In genomic region chr3:123322147-123322546, GRCm38 (mm10) we compare ENCODE assay signal across 9 mouse cellular contexts. TPM values are rescaled to one million over a fixed set of nuclear protein-coding genes. Genes with fewer than 3 reads are reported as not detected.
A peak's percentile ranks its signal among the peaks of the same experiment; 100 is the strongest.
DNase-seq lines count a peak whose midpoint lies in the region; ATAC-seq and TF ChIP-seq lines count a peak whose summit lies in the region.
"Had no signal": no experiment of that assay in that cellular context is flagged by ENCODE, and none has a peak within 500 bp of the region (broad histone marks: within the 10 kb centered on the region; RNA-seq: fewer than 3 reads in every experiment).

No protein-coding gene starts in this region.

- H3K27me3 ChIP-seq in CH12.LX (replicated peaks), result no peaks in the 10 kb centered on the region
- H3K27me3 ChIP-seq in midbrain, embryonic 12.5 days, result no peaks in the 10 kb centered on the region
- H3K27me3 ChIP-seq: embryonic facial prominence, embryonic 15.5 days had no signal

- H3K4me1 ChIP-seq in CH12.LX (ENCODE audit: control insufficient read depth in 1 of 2, insufficient read depth in 2 of 2), result peaks cover 3 to 19% of the 10 kb centered on the region in 2 experiments; a peak in 3 of 4 replicates
- H3K4me1 ChIP-seq in midbrain, embryonic 12.5 days, result no peaks in the 10 kb centered on the region
- H3K4me1 ChIP-seq: embryonic facial prominence, embryonic 15.5 days had no signal

- peak; percentile 90 for TF ChIP-seq RAD21 in CH12.LX (IDR thresholded peaks at IDR 0.05; ENCODE audit: low read depth, low read length)

- H3K4me2 ChIP-seq in CH12.LX (ENCODE audit: insufficient read depth, low read depth, poor library complexity, severe bottlenecking), result no peak overlapping the region
- H3K4me2 ChIP-seq in midbrain, embryonic 12.5 days (replicated peaks), result no peak overlapping the region
- H3K4me2 ChIP-seq: embryonic facial prominence, embryonic 15.5 days had no signal

- dilution Hi-C loops in CH12.LX (cut with MboI; ENCODE audit: extremely low pct_ligation_motif_present, extremely low pct_unique_long_range_greater_than_20kb, low sequenced_read_pairs), result no loop called here

- H3K9me3 ChIP-seq in CH12.LX (replicated peaks; ENCODE audit: low read length), result no peaks in the 10 kb centered on the region
- no peaks in the 10 kb centered on the region for H3K9me3 ChIP-seq in midbrain, embryonic 12.5 days
- H3K9me3 ChIP-seq: embryonic facial prominence, embryonic 15.5 days had no signal

- ATAC-seq in midbrain, embryonic 12.5 days (ENCODE audit: low FRiP score, low read depth), result peak; percentile 52; the same call in 1 of the 2 replicates

- 22% methylated on average over 1 of the region's 1 CpGs for WGBS in midbrain, embryonic 12.5 days

- H3K9ac ChIP-seq in CH12.LX (ENCODE audit: insufficient read depth, low read depth), result no peak overlapping the region
- no peak overlapping the region for H3K9ac ChIP-seq in midbrain, embryonic 12.5 days (replicated peaks)
- H3K9ac ChIP-seq: embryonic facial prominence, embryonic 15.5 days had no signal

- H3K27ac ChIP-seq in CH12.LX (ENCODE audit: insufficient read depth, low read depth), result no peak overlapping the region
- no peak overlapping the region for H3K27ac ChIP-seq in midbrain, embryonic 12.5 days (replicated peaks)
- H3K27ac ChIP-seq: embryonic facial prominence, embryonic 15.5 days had no signal

- TF ChIP-seq POLR2A in CH12.LX (IDR thresholded peaks at IDR 0.05; ENCODE audit: low read depth, low read length), result no peak

- peak; percentile 37 for DNase-seq in layer of hippocampus, adult 11-12 months (ENCODE audit: low spot score)
- DNase-seq in layer of hippocampus, postnatal 10 days (ENCODE audit: low spot score in 2 of 2), result no peak
- peak; percentile 53 for DNase-seq in CH12.LX (ENCODE audit: extremely low read depth)
- peak; percentile 63 for DNase-seq in ZHBTc4 (ENCODE audit: low read depth, low spot score)
- peak; percentile 49 to 71 for DNase-seq in heart, adult 9 months (ENCODE audit: low spot score in 2 of 2)
- DNase-seq in ovary, postnatal 10 days (ENCODE audit: low spot score), result no peak
- no peak for DNase-seq in right cerebral cortex, postnatal 14 days

- in situ Hi-C loops in CH12.LX (cut with MboI; ENCODE audit: low pct_ligation_motif_present, low pct_unique_long_range_greater_than_20kb, low sequenced_read_pairs), result loop anchor here (5.0 to 10.0 kb wide), 2 partner anchors 87 to 150 kb away; partner anchors contain the start of gene Synpo2

- H3K4me3 ChIP-seq in CH12.LX (replicated peaks in 1 of 3; ENCODE audit: low read depth in 2 of 3, low read length in 2 of 3, poor library complexity in 1 of 3), result no peak overlapping the region
- H3K4me3 ChIP-seq in midbrain, embryonic 12.5 days, result no peak overlapping the region
- H3K4me3 ChIP-seq: embryonic facial prominence, embryonic 15.5 days had no signal

- H3K79me2 ChIP-seq in CH12.LX (replicated peaks; ENCODE audit: control insufficient read depth, extremely low read depth, insufficient read depth, poor library complexity, severe bottlenecking), result no peaks in the 10 kb centered on the region; the same call in 1 of the 2 replicates

- TF ChIP-seq EP300 in CH12.LX (IDR thresholded peaks at IDR 0.05; ENCODE audit: low read length), result no peak

- peaks cover 10 to 45% of the 10 kb centered on the region in 2 experiments for H3K36me3 ChIP-seq in CH12.LX (replicated peaks in 1 of 2; ENCODE audit: control insufficient read depth in 1 of 2, insufficient read depth in 1 of 2, low read length in 1 of 2)
- H3K36me3 ChIP-seq in midbrain, embryonic 12.5 days, result no peaks in the 10 kb centered on the region

- TF ChIP-seq CTCF in CH12.LX (conservative IDR thresholded peaks at IDR 0.05 in 1 of 2, IDR thresholded peaks at IDR 0.05 in 1 of 2; ENCODE audit: low read depth in 2 of 2, low read length in 2 of 2), result peak in 1 of 2 experiments; percentile 85; a peak in 2 of 4 replicates

TF ChIP-seq in CH12.LX, 34 proteins besides CTCF, POLR2A, EP300 and RAD21:
- TF ChIP-seq SMC3 (IDR thresholded peaks at IDR 0.05; ENCODE audit: low read depth, low read length), result peak; percentile 86
- TF ChIP-seq GABPA (IDR thresholded peaks at IDR 0.05; ENCODE audit: insufficient replicate concordance, low read depth, low read length), result no peak
- peak; percentile 61 for TF ChIP-seq ZC3H11A (IDR thresholded peaks at IDR 0.05; ENCODE audit: low read depth, low read length)
- TF ChIP-seq JUND (conservative IDR thresholded peaks at IDR 0.05; ENCODE audit: low read depth, low read length), result peak; percentile 48; the same call in 1 of the 2 replicates
- TF ChIP-seq TCF12 (IDR thresholded peaks at IDR 0.05; ENCODE audit: low read depth, low read length), result no peak
- TF ChIP-seq MYC (IDR thresholded peaks at IDR 0.05; ENCODE audit: low read depth, low read length), result 0 out of 2 replicates have a peak, but pooled peaks have one; percentile 29
TF ChIP-seq in CH12.LX: peak in this region for 4.

RNA-seq across cellular contexts. Expression of gene Sec24d, which starts 54.9 kb away (rescaled TPM):
- 10 to 100 TPM; 25.2 to 29.3 TPM for total RNA-seq in layer of hippocampus, postnatal 10 days (2021)
- total RNA-seq in CH12.LX (2012; rRNA removed) (33.1 and 37.1 TPM in 2 replicates), CH12.LX (2014; rRNA removed) (45.8 and 50.9 TPM in 2 replicates)
- 51.4 and 51.7 TPM in 2 replicates for polyA plus RNA-seq in CH12.LX (2012; ENCODE audit: insufficient read length, low read depth)
- 20.0 and 23.4 TPM in 2 replicates for polyA plus RNA-seq in midbrain, embryonic 12.5 days (2016; fragmentation: Nextera tagmentation; extraction: Ambion mirVana)

Comparison
In these comparisons a context has a peak if more than half of its experiments do, and no peak if none do; other contexts are left out.
1. DNase-seq: peak in layer of hippocampus, adult 11-12 months (single experiment), CH12.LX (single experiment), ZHBTc4 (single experiment) and heart, adult 9 months (2 of 2); none in layer of hippocampus, postnatal 10 days (0 of 2), ovary, postnatal 10 days (single experiment) and right cerebral cortex, postnatal 14 days (single experiment).